Mouse (Mus musculus) spleen, postnatal 4 days (tissue): ENCODE data around the gene Kcnj12.

Experiments
- DNase-seq, 2 experiments: peaks; one replicate each; pipeline ENCODE4 v3.0.0; 2022; ENCODE audit warnings: low spot score in 2 of 2

Gene Kcnj12

GRCm38 (mm10) chr11:61022550-61023391 lies at the start of gene Kcnj12:
Gene Kcnj12 (plus strand): TSS chr11:61022564.
- no peak for DNase-seq

GRCm38 (mm10) chr11:60975097-60975496 lies 47.3 kb upstream of the Kcnj12 start:
- no peak for DNase-seq

GRCm38 (mm10) chr11:60976234-60976633 lies 46.1 kb upstream of the Kcnj12 start:
- no peak for DNase-seq

- DNase-seq, result no peak
Observed at GRCm38 (mm10) chr11:60976742-60977141, 45.6 kb upstream of the Kcnj12 start.

- DNase-seq, result no peak
Observed at GRCm38 (mm10) chr11:60977153-60977552, 45.2 kb upstream of the Kcnj12 start.

GRCm38 (mm10) chr11:60978658-60979057 lies 43.7 kb upstream of the Kcnj12 start:
- DNase-seq, result no peak

- DNase-seq, result no peak
Observed at GRCm38 (mm10) chr11:60979788-60980187, 42.6 kb upstream of the Kcnj12 start.

GRCm38 (mm10) chr11:60981693-60982486 lies 40.5 kb upstream of the Kcnj12 start:
- DNase-seq, result no peak

- DNase-seq, result no peak
Observed at GRCm38 (mm10) chr11:60984912-60985558, 37.3 kb upstream of the Kcnj12 start.

GRCm38 (mm10) chr11:60990428-60990827 lies 31.9 kb upstream of the Kcnj12 start:
- DNase-seq, result no peak

- no peak for DNase-seq
Observed at GRCm38 (mm10) chr11:61002736-61003135, 19.6 kb upstream of the Kcnj12 start.

- DNase-seq, result no peak
Observed at GRCm38 (mm10) chr11:61004046-61004445, 18.3 kb upstream of the Kcnj12 start.

GRCm38 (mm10) chr11:61004781-61005180 lies 17.6 kb upstream of the Kcnj12 start:
- no peak for DNase-seq

- no peak for DNase-seq
Observed at GRCm38 (mm10) chr11:61005345-61005744, 17.0 kb upstream of the Kcnj12 start.

- no peak for DNase-seq
Observed at GRCm38 (mm10) chr11:61011736-61012294, 10.5 kb upstream of the Kcnj12 start.

GRCm38 (mm10) chr11:61016866-61017398 lies 5.4 kb upstream of the Kcnj12 start:
- no peak for DNase-seq

GRCm38 (mm10) chr11:61021129-61021528 lies 1.2 kb upstream of the Kcnj12 start:
- no peak for DNase-seq

GRCm38 (mm10) chr11:61021676-61022549 lies 451 bp upstream of the Kcnj12 start:
- DNase-seq, result no peak

- DNase-seq, result no peak
Observed at GRCm38 (mm10) chr11:61023416-61024200, 1.2 kb downstream of the Kcnj12 start.

- DNase-seq, result no peak
Observed at GRCm38 (mm10) chr11:61024388-61024787, 2.0 kb downstream of the Kcnj12 start.
